Comparison of ENCODE assay signal across 24 mouse cellular contexts in genomic region chr13:58538366-58538765, GRCm38 (mm10).
DNase-seq lines count a peak whose midpoint lies in the region; ATAC-seq lines count a peak whose summit lies in the region.
"Had no signal": no experiment of that assay in that cellular context is flagged by ENCODE, and none has a peak within 500 bp of the region (broad histone marks: within the 10 kb centered on the region; RNA-seq: fewer than 3 reads in every experiment).

No protein-coding gene starts in this region.

- no peaks in the 10 kb centered on the region for H3K9me3 ChIP-seq in limb, embryonic 11.5 days (ENCODE audit: control insufficient read depth, low read length)
- H3K9me3 ChIP-seq in limb, embryonic 10.5 days (replicated peaks) = no peaks in the 10 kb centered on the region
- no peaks in the 10 kb centered on the region for H3K9me3 ChIP-seq in embryonic facial prominence, embryonic 10.5 days
- no peaks in the 10 kb centered on the region for H3K9me3 ChIP-seq in liver, embryonic 13.5 days (replicated peaks)
- no peaks in the 10 kb centered on the region for H3K9me3 ChIP-seq in midbrain, embryonic 11.5 days (ENCODE audit: control insufficient read depth, low read length)
- H3K9me3 ChIP-seq: embryonic facial prominence, embryonic 12.5 days; forebrain, embryonic 12.5 days; hindbrain, embryonic 13.5 days; kidney, embryonic 15.5 days; limb, embryonic 12.5 days; midbrain, embryonic 13.5 days had no signal

- no peaks in the 10 kb centered on the region for H3K27me3 ChIP-seq in limb, embryonic 11.5 days (ENCODE audit: control insufficient read depth, insufficient read depth, low read length)
- H3K27me3 ChIP-seq in limb, embryonic 10.5 days (ENCODE audit: low read depth, poor library complexity, severe bottlenecking) = no peaks in the 10 kb centered on the region
- H3K27me3 ChIP-seq in embryonic facial prominence, embryonic 10.5 days (replicated peaks; ENCODE audit: low read depth, poor library complexity, severe bottlenecking) = no peaks in the 10 kb centered on the region
- no peaks in the 10 kb centered on the region for H3K27me3 ChIP-seq in liver, embryonic 13.5 days
- no peaks in the 10 kb centered on the region for H3K27me3 ChIP-seq in midbrain, embryonic 11.5 days (ENCODE audit: control insufficient read depth, insufficient read depth, low read length)
- H3K27me3 ChIP-seq: embryonic facial prominence, embryonic 12.5 days; forebrain, embryonic 12.5 days; hindbrain, embryonic 13.5 days; kidney, embryonic 15.5 days; limb, embryonic 12.5 days; midbrain, embryonic 13.5 days had no signal

- 41% methylated on average over 4 of the region's 4 CpGs for WGBS in limb, embryonic 11.5 days
- WGBS in limb, embryonic 10.5 days = 56% methylated on average over 4 of the region's 4 CpGs
- 43% methylated on average over 4 of the region's 4 CpGs for WGBS in embryonic facial prominence, embryonic 10.5 days
- WGBS in liver, embryonic 13.5 days (ENCODE audit: insufficient replicate concordance) = 48% methylated on average over 4 of the region's 4 CpGs
- 57% methylated on average over 4 of the region's 4 CpGs for WGBS in midbrain, embryonic 11.5 days

- H3K36me3 ChIP-seq in limb, embryonic 11.5 days (ENCODE audit: control insufficient read depth, insufficient read depth, low read length) = no peaks in the 10 kb centered on the region
- no peaks in the 10 kb centered on the region for H3K36me3 ChIP-seq in limb, embryonic 10.5 days
- no peaks in the 10 kb centered on the region for H3K36me3 ChIP-seq in embryonic facial prominence, embryonic 10.5 days (replicated peaks)
- H3K36me3 ChIP-seq in liver, embryonic 13.5 days = no peaks in the 10 kb centered on the region
- H3K36me3 ChIP-seq in midbrain, embryonic 11.5 days (ENCODE audit: control insufficient read depth, insufficient read depth, low read length) = no peaks in the 10 kb centered on the region
- H3K36me3 ChIP-seq: embryonic facial prominence, embryonic 12.5 days; forebrain, embryonic 12.5 days; hindbrain, embryonic 13.5 days; kidney, embryonic 15.5 days; limb, embryonic 12.5 days; midbrain, embryonic 13.5 days had no signal

- H3K4me2 ChIP-seq in limb, embryonic 11.5 days (ENCODE audit: low read depth, severe bottlenecking) = no peak overlapping the region
- 0 out of 2 replicates have a peak overlapping the region, but pooled peaks have one; percentile 5 for H3K4me2 ChIP-seq in liver, embryonic 13.5 days
- no peak overlapping the region for H3K4me2 ChIP-seq in midbrain, embryonic 11.5 days
- H3K4me2 ChIP-seq: embryonic facial prominence, embryonic 12.5 days; forebrain, embryonic 12.5 days; hindbrain, embryonic 13.5 days; kidney, embryonic 15.5 days; limb, embryonic 12.5 days; midbrain, embryonic 13.5 days had no signal

- H3K27ac ChIP-seq in limb, embryonic 11.5 days (replicated peaks; ENCODE audit: low read depth, low read length) = no peak overlapping the region
- H3K27ac ChIP-seq in limb, embryonic 10.5 days = no peak overlapping the region
- H3K27ac ChIP-seq in embryonic facial prominence, embryonic 10.5 days (replicated peaks) = no peak overlapping the region; the same call in 1 of the 2 replicates
- H3K27ac ChIP-seq in liver, embryonic 13.5 days = peak overlapping the region; percentile 88
- H3K27ac ChIP-seq in midbrain, embryonic 11.5 days (ENCODE audit: low read depth, low read length) = no peak overlapping the region
- H3K27ac ChIP-seq: forebrain, embryonic 12.5 days; gastrocnemius, adult 2 months; hindbrain, embryonic 13.5 days; kidney, embryonic 15.5 days; left cerebral cortex, adult 2 months; limb, embryonic 12.5 days had no signal

- H3K9ac ChIP-seq in limb, embryonic 11.5 days (ENCODE audit: low read length) = no peak overlapping the region
- peak overlapping the region; percentile 49 for H3K9ac ChIP-seq in liver, embryonic 13.5 days
- H3K9ac ChIP-seq in midbrain, embryonic 11.5 days (ENCODE audit: low read length) = no peak overlapping the region
- H3K9ac ChIP-seq: embryonic facial prominence, embryonic 12.5 days; forebrain, embryonic 12.5 days; hindbrain, embryonic 13.5 days; kidney, embryonic 15.5 days; limb, embryonic 12.5 days; midbrain, embryonic 13.5 days had no signal

- peak; percentile 54 for DNase-seq in limb, embryonic 11.5 days (ENCODE audit: low spot score)
- DNase-seq in limb, embryonic 10.5 days (ENCODE audit: low spot score) = no peak
- peak; percentile 56 for DNase-seq in embryonic facial prominence, embryonic 10.5 days (ENCODE audit: low spot score)
- no peak for DNase-seq in liver, embryonic 13.5 days
- DNase-seq in left cerebral cortex, postnatal 14 days (ENCODE audit: low spot score in 2 of 2) = no peak
- no peak for DNase-seq in kidney, postnatal 25 days
- no peak for DNase-seq in midbrain, embryonic 11.5 days (ENCODE audit: low spot score, missing footprints)
- DNase-seq: cerebellum, adult 2 months; cerebellum, postnatal 25 days; gastrocnemius, adult 2 months; heart, postnatal 36 days; kidney, adult 11 months; layer of hippocampus, adult 9-11 months; lung, adult 2 months; lung, postnatal 14 days; thymus, postnatal 14 days had no signal

- H3K4me1 ChIP-seq in limb, embryonic 11.5 days (ENCODE audit: control insufficient read depth, insufficient read depth, low read length) = 0 out of 2 replicates have a peak, but pooled peaks cover 2% of the 10 kb centered on the region
- H3K4me1 ChIP-seq in limb, embryonic 10.5 days = peaks cover 12% of the 10 kb centered on the region
- peaks cover 22% of the 10 kb centered on the region for H3K4me1 ChIP-seq in embryonic facial prominence, embryonic 10.5 days
- peaks cover 92% of the 10 kb centered on the region for H3K4me1 ChIP-seq in liver, embryonic 13.5 days (replicated peaks)
- peaks cover 1% of the 10 kb centered on the region; the same call in 1 of the 2 replicates for H3K4me1 ChIP-seq in midbrain, embryonic 11.5 days (ENCODE audit: control insufficient read depth, insufficient read depth, low read length)
- H3K4me1 ChIP-seq: embryonic facial prominence, embryonic 12.5 days; kidney, embryonic 15.5 days had no signal

- intact Hi-C loops in left cerebral cortex, postnatal 14 days (cut with DNase I) = no loop called here

- ATAC-seq in limb, embryonic 11.5 days (ENCODE audit: insufficient number of reproducible peaks, low FRiP score, low TSS enrichment, low read depth) = peak; percentile 60; the same call in 1 of the 2 replicates
- ATAC-seq in liver, embryonic 13.5 days (ENCODE audit: low read depth) = no peak
- ATAC-seq in midbrain, embryonic 11.5 days (ENCODE audit: low FRiP score) = no peak
- ATAC-seq: midbrain, embryonic 13.5 days had no signal

- H3K4me3 ChIP-seq in limb, embryonic 11.5 days (ENCODE audit: low read depth, low read length) = no peak overlapping the region
- no peak overlapping the region for H3K4me3 ChIP-seq in limb, embryonic 10.5 days
- H3K4me3 ChIP-seq in embryonic facial prominence, embryonic 10.5 days = no peak overlapping the region
- H3K4me3 ChIP-seq in liver, embryonic 13.5 days (replicated peaks) = no peak overlapping the region
- no peak overlapping the region for H3K4me3 ChIP-seq in midbrain, embryonic 11.5 days (ENCODE audit: low read depth, low read length)
- H3K4me3 ChIP-seq: embryonic facial prominence, embryonic 12.5 days; erythroblast, embryonic 14.5 days; forebrain, embryonic 12.5 days; gastrocnemius, adult 2 months; hindbrain, embryonic 13.5 days; kidney, embryonic 15.5 days; left cerebral cortex, adult 2 months; limb, embryonic 12.5 days; midbrain, embryonic 13.5 days had no signal

Comparison
In these comparisons a context has a peak if more than half of its experiments do, and no peak if none do; other contexts are left out.
1. DNase-seq: peak in limb, embryonic 11.5 days (single experiment) and embryonic facial prominence, embryonic 10.5 days (single experiment); none in limb, embryonic 10.5 days (single experiment), liver, embryonic 13.5 days (single experiment), left cerebral cortex, postnatal 14 days (0 of 2), kidney, postnatal 25 days (0 of 2) and midbrain, embryonic 11.5 days (single experiment).